Mouse (Mus musculus) stomach, embryonic 15.5 days (tissue): Measurements from ENCODE around the gene Stx1b. TPM values are rescaled to one million over a fixed set of nuclear protein-coding genes. Genes with fewer than 3 reads are reported as not detected.

ENCODE experiments used
- ATAC-seq: fragments of 200-750 bp; cut with Nextera tagmentation; 2 replicates; pipeline ENCODE4 v1.8.0; 2017; ENCODE audit warnings: low read depth, moderate number of reproducible peaks, moderate TSS enrichment; ENCODE audit not compliant: insufficient read depth, low FRiP score
- H3K27ac ChIP-seq: fragments of 300-500 bp; sonication (generic); 2 replicates; pipeline ENCODE4 v1.5.1; 2015; ENCODE audit warnings: mild to moderate bottlenecking, inconsistent platforms
- H3K27me3 ChIP-seq: fragments of 300-500 bp; sonication (generic); replicated peaks from 2 replicates; pipeline ENCODE4 v1.6.1; 2015; ENCODE audit warnings: inconsistent platforms
- H3K36me3 ChIP-seq: fragments of 300-500 bp; sonication (generic); 2 replicates; pipeline ENCODE4 v1.6.1; 2015; ENCODE audit warnings: inconsistent platforms
- H3K4me1 ChIP-seq: fragments of 300-500 bp; sonication (generic); 2 replicates; pipeline ENCODE4 v1.6.1; 2015; ENCODE audit warnings: inconsistent platforms
- H3K4me2 ChIP-seq: fragments of 300-500 bp; sonication (generic); 2 replicates; pipeline ENCODE4 v1.6.1; 2015; ENCODE audit warnings: mild to moderate bottlenecking, inconsistent platforms
- H3K4me3 ChIP-seq: fragments of 300-500 bp; sonication (generic); replicated peaks from 2 replicates; pipeline ENCODE4 v1.5.1; 2015; ENCODE audit warnings: inconsistent platforms
- H3K9ac ChIP-seq: fragments of 300-500 bp; sonication (generic); 2 replicates; pipeline ENCODE4 v1.6.1; 2015; ENCODE audit warnings: inconsistent platforms
- H3K9me3 ChIP-seq: fragments of 300-500 bp; sonication (generic); 2 replicates; pipeline ENCODE4 v1.6.1; 2016; ENCODE audit warnings: inconsistent platforms
- WGBS: fragments of 180-500 bp; shearing (Covaris S2); methylation state at CpG from one replicate; pipeline ENCODE4 v1.1.7; 2015; 5-methylcytosine and 5-hydroxymethylcytosine counted together
- polyA plus RNA-seq: library from polyadenylated mRNA; unstranded; fragments of >200 nt; fragmentation: Nextera tagmentation; extraction: Ambion mirVana; gene quantifications from 2 replicates; pipeline ENCODE4 v1.2.1, GENCODE M21; 2015

The Stx1b gene
- polyA plus RNA-seq, 1 experiment from 2014 or later, result 3.2 TPM

GRCm38 (mm10) chr7:127772557-127772956, 51.8 kb downstream of the Stx1b start:
- Histone ChIP-seq H3K9me3 (no peaks in the 10 kb centered on the region), H3K27me3 (no peaks in the 10 kb centered on the region), H3K36me3 (0 out of 2 replicates have a peak, but pooled peaks cover 3% of the 10 kb centered on the region), H3K4me3 (no peak overlapping the region), H3K4me2 (no peak overlapping the region), H3K27ac (peak overlapping the region; percentile 11; the same call in 1 of the 2 replicates), H3K9ac (no peak overlapping the region), H3K4me1 (peaks cover 23% of the 10 kb centered on the region)
- WGBS, result 77% methylated on average over 1 of the region's 1 CpGs
- no peak for ATAC-seq

GRCm38 (mm10) chr7:127772080-127772479, 52.3 kb downstream of the Stx1b start:
- WGBS, result 42% methylated on average over 3 of the region's 3 CpGs

GRCm38 (mm10) chr7:127771262-127771661, 53.1 kb downstream of the Stx1b start:
- 56% methylated on average over 5 of the region's 5 CpGs for WGBS
- no peak overlapping the region for H3K9ac ChIP-seq
- peak overlapping the region; percentile 80 for H3K4me2 ChIP-seq
- peaks cover 12% of the 10 kb centered on the region; the same call in 1 of the 2 replicates for H3K36me3 ChIP-seq
- peaks cover 23% of the 10 kb centered on the region for H3K4me1 ChIP-seq
- ATAC-seq, result no peak
- H3K4me3 ChIP-seq, result peak overlapping the region; percentile 67; the same call in 1 of the 2 replicates
- H3K27ac ChIP-seq, result peak overlapping the region; percentile 97; the same call in 1 of the 2 replicates
- no peaks in the 10 kb centered on the region for H3K27me3 ChIP-seq
- no peaks in the 10 kb centered on the region for H3K9me3 ChIP-seq

More at GRCm38 (mm10) chr7:127772080-127772479, 52.3 kb downstream of the Stx1b start:
- Histone ChIP-seq H3K27ac (peak overlapping the region; percentile 11; the same call in 1 of the 2 replicates), H3K9me3 (no peaks in the 10 kb centered on the region), H3K4me3 (no peak overlapping the region), H3K36me3 (peaks cover 6% of the 10 kb centered on the region; the same call in 1 of the 2 replicates), H3K9ac (no peak overlapping the region), H3K4me1 (peaks cover 23% of the 10 kb centered on the region), H3K27me3 (no peaks in the 10 kb centered on the region), H3K4me2 (no peak overlapping the region)
- ATAC-seq, result no peak

GRCm38 (mm10) chr7:127770039-127770905, 54.1 kb downstream of the Stx1b start:
- Histone ChIP-seq H3K4me2 (peak overlapping the region; percentile 80), H3K9ac (peak overlapping the region; percentile 67), H3K27me3 (no peaks in the 10 kb centered on the region), H3K4me1 (peaks cover 23% of the 10 kb centered on the region), H3K4me3 (peak overlapping the region; percentile 67), H3K9me3 (no peaks in the 10 kb centered on the region), H3K27ac (peak overlapping the region; percentile 97), H3K36me3 (peaks cover 19% of the 10 kb centered on the region; the same call in 1 of the 2 replicates)
- whole genome bisulfite sequencing, result 2% methylated on average over 27 of the region's 27 CpGs
- peak; percentile 12; the same call in 1 of the 2 replicates for ATAC-seq

- peak within 1 kb of the TSS; percentile 67 for H3K4me3 ChIP-seq
- peaks cover 23% of the 10 kb centered on the region for H3K4me1 ChIP-seq
- peak within 1 kb of the TSS; percentile 67 for H3K9ac ChIP-seq
- H3K27me3 ChIP-seq, result no peaks in the 10 kb centered on the region
- H3K36me3 ChIP-seq, result peaks cover 23% of the 10 kb centered on the region
- ATAC-seq, result peak; percentile 76
- H3K4me2 ChIP-seq, result peak within 1 kb of the TSS; percentile 80
- WGBS, result under 1% methylated on average over 24 of the region's 24 CpGs
- peak within 1 kb of the TSS; percentile 97 for H3K27ac ChIP-seq
- no peaks in the 10 kb centered on the region for H3K9me3 ChIP-seq
These were observed 54.7 kb downstream of the Stx1b start, which contains the start of gene Orai3 for GRCm38 (mm10) chr7:127769651-127770038. Gene Orai3, plus strand, starts transcription at chr7:127769815.

GRCm38 (mm10) chr7:127768997-127769593, 55.3 kb downstream of the Stx1b start:
- H3K27ac ChIP-seq, result peak overlapping the region; percentile 97
- peaks cover 27% of the 10 kb centered on the region for H3K36me3 ChIP-seq
- H3K9ac ChIP-seq, result peak overlapping the region; percentile 67; the same call in 1 of the 2 replicates
- H3K4me3 ChIP-seq, result peak overlapping the region; percentile 67
- H3K4me1 ChIP-seq, result peaks cover 22% of the 10 kb centered on the region
- H3K27me3 ChIP-seq, result no peaks in the 10 kb centered on the region
- no peaks in the 10 kb centered on the region for H3K9me3 ChIP-seq
- peak; percentile 83 for ATAC-seq
- peak overlapping the region; percentile 80 for H3K4me2 ChIP-seq
- under 1% methylated on average over 16 of the region's 16 CpGs for WGBS

- peak overlapping the region; percentile 80; the same call in 1 of the 2 replicates for H3K4me2 ChIP-seq
- H3K27ac ChIP-seq, result peak overlapping the region; percentile 57; the same call in 1 of the 2 replicates
- H3K9ac ChIP-seq, result no peak overlapping the region
- no peaks in the 10 kb centered on the region for H3K27me3 ChIP-seq
- ATAC-seq, result no peak; the same call in 1 of the 2 replicates
- H3K36me3 ChIP-seq, result peaks cover 34% of the 10 kb centered on the region
- H3K9me3 ChIP-seq, result no peaks in the 10 kb centered on the region
- peak overlapping the region; percentile 67; the same call in 1 of the 2 replicates for H3K4me3 ChIP-seq
- H3K4me1 ChIP-seq, result peaks cover 18% of the 10 kb centered on the region
- 45% methylated on average over 13 of the region's 13 CpGs for WGBS
These were observed 55.9 kb downstream of the Stx1b start for GRCm38 (mm10) chr7:127768346-127768996.

GRCm38 (mm10) chr7:127767671-127768345, 56.5 kb downstream of the Stx1b start:
- Histone ChIP-seq H3K4me2 (peak overlapping the region; percentile 80), H3K36me3 (peaks cover 38% of the 10 kb centered on the region), H3K27ac (no peak overlapping the region), H3K4me3 (no peak overlapping the region), H3K27me3 (no peaks in the 10 kb centered on the region), H3K9me3 (no peaks in the 10 kb centered on the region), H3K4me1 (peaks cover 18% of the 10 kb centered on the region), H3K9ac (no peak overlapping the region)
- ATAC-seq, result no peak
- 90% methylated on average over 19 of the region's 19 CpGs for WGBS

GRCm38 (mm10) chr7:127766851-127767609, 57.3 kb downstream of the Stx1b start:
- Histone ChIP-seq H3K36me3 (peaks cover 43% of the 10 kb centered on the region), H3K4me1 (peaks cover 18% of the 10 kb centered on the region), H3K4me2 (no peak overlapping the region), H3K9me3 (no peaks in the 10 kb centered on the region), H3K27me3 (no peaks in the 10 kb centered on the region), H3K9ac (no peak overlapping the region), H3K4me3 (no peak overlapping the region), H3K27ac (no peak overlapping the region)
- WGBS, result 75% methylated on average over 17 of the region's 17 CpGs
- ATAC-seq, result peak; percentile 40; the same call in 1 of the 2 replicates

- 83% methylated on average over 2 of the region's 2 CpGs for WGBS
- Histone ChIP-seq H3K36me3 (peaks cover 43% of the 10 kb centered on the region), H3K9ac (no peak overlapping the region), H3K4me2 (no peak overlapping the region), H3K9me3 (no peaks in the 10 kb centered on the region), H3K27ac (no peak overlapping the region), H3K27me3 (no peaks in the 10 kb centered on the region), H3K4me3 (no peak overlapping the region), H3K4me1 (peaks cover 13% of the 10 kb centered on the region)
- ATAC-seq, result no peak
These were observed 58.6 kb downstream of the Stx1b start for GRCm38 (mm10) chr7:127765756-127766155.
